Mouse (Mus musculus): Measurements from ENCODE around the gene Rplp0.

The Rplp0 gene

DNA sequence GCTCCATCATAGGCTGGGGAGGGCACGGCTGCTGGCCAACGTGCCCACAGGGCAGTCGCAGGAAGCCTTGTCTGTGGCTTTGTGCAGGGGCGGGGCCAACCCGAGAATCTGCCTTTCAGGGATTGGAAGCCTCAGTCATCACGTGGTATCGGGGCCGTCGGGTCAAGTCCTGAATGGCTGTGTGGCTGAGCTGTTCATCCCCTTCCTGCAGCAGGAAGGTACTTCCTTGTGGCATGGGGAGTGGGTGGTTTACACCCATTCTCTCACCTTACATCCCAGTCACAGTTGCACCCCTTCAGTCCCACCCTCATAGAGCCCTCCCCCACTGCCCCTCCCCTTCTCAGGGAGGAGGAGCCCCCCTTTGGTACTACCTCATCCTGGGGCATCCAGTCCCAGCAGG is 22.4 kb downstream of the Rplp0 start:
- no peak for DNase-seq (ENCODE audit: low read depth, low spot score)

DNA sequence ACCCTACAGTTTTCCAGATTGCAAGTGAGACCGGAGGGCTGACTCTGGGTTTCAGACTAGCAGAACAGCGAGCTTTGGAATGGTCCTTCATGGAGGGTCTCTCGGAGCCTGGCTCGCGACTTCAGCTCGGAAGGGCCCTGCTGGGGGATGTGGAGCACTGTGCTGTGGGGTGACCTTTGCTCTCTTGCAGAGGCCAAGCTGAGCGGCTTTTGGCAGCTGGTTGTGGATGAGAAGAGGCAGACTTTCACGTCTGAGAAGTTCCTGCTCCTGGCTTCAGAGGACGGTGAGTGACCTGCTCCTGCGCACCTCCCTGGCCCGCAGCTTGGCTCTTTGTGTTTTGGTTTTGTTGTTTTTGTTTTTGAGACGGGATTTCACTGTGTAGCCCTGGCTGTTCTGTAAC is 26.3 kb downstream of the Rplp0 start:
- no peak for DNase-seq (ENCODE audit: low read depth, low spot score)

GRCm38 (mm10) chr5:115586166-115586565 is 26.9 kb downstream of the Rplp0 start:
- no peak for DNase-seq (ENCODE audit: low read depth, low spot score)

- DNase-seq (ENCODE audit: low read depth, low spot score), result no peak
These were observed 27.5 kb downstream of the Rplp0 start for GRCm38 (mm10) chr5:115586780-115587179.

- no peak for DNase-seq (ENCODE audit: low read depth, low spot score)
These were observed 31.8 kb downstream of the Rplp0 start for GRCm38 (mm10) chr5:115591028-115591427.

GRCm38 (mm10) chr5:115591506-115591905 is 32.2 kb downstream of the Rplp0 start:
- DNase-seq (ENCODE audit: low read depth, low spot score), result no peak

GRCm38 (mm10) chr5:115603561-115603960 is 44.3 kb downstream of the Rplp0 start:
- DNase-seq (ENCODE audit: low read depth, low spot score), result no peak

DNA sequence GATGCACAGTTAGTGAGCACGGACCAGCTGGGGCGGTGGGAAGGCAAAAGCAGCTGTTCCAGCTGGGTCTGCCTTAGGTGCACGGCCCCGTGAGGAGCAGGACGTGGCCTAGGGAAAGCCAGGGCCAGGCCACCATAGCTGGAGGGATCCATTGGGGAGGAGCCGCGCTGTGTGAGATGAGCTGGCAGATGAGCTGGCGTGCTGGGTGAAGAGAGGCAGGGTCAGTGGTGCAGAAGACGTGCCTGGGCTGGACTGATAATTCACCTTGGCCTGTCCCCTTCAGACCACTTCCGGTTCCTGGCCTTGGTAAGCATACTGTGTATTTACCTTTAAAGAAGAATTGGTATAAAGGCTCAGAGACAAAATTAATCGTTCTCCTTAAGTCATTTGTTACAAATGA is 52.3 kb downstream of the Rplp0 start:
- no peak for DNase-seq (ENCODE audit: low read depth, low spot score)
